Mouse (Mus musculus): Measurements from ENCODE around the gene Glud1.

GRCm38 (mm10) chr14:34348301-34348700 is 37.8 kb downstream of the Glud1 start:
- TF ChIP-seq CTCF (conservative IDR thresholded peaks at IDR 0.05; ENCODE audit: insufficient read depth, insufficient read length, low read depth, low read length): no peak
- no peak for TF ChIP-seq POLR2A (IDR thresholded peaks at IDR 0.05; ENCODE audit: low read depth, low read length)
